Mouse (Mus musculus): ENCODE results near the gene B4galnt2.

- no peak for TF ChIP-seq TAL1 (IDR thresholded peaks at IDR 0.05; ENCODE audit: low read length)
- no peak for TF ChIP-seq GATA1 (IDR thresholded peaks at IDR 0.05; ENCODE audit: low read length)
These were observed 85.1 kb downstream of the B4galnt2 start for GRCm38 (mm10) chr11:95829526-95830050.

All from erythroblast, embryonic 14.5 days (primary cell).